Mouse (Mus musculus) bone marrow macrophage, adult 2 months (primary cell): ENCODE data around the gene Adamtsl1.

Source experiments
- CTCF ChIP-seq: IDR thresholded peaks from 2 replicates; pipeline ENCODE4 v1.5.1; 2012; ENCODE audit warnings: low read depth, mild to moderate bottlenecking, low read length, moderate library complexity
- POLR2A ChIP-seq: IDR thresholded peaks from 2 replicates; pipeline ENCODE4 v1.6.1; 2012; ENCODE audit warnings: mild to moderate bottlenecking, low read depth, low read length, borderline replicate concordance

DNA sequence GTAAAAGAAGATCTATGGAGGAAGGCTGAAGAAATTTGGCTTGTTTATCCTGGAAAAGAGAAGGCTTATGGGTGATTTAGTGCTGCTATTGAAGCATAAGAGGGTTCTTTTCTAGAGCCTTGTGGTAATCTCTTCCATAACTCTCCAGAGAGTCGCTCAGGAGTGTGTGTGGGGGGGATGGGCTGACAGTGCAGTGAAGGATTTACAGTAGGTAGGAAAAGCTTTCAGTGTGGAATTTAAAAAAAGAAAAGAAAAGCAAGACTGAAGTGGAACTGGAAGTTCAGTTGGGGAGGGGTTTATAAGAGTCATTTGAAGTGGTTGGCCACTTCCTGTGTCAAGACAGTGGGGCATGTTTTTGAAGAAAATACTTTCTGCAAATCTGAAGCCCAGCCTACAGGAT lies 155.8 kb downstream of the Adamtsl1 start:
- no peak for TF ChIP-seq POLR2A
- no peak for TF ChIP-seq CTCF
